Mouse (Mus musculus): Measurements from ENCODE around the gene Ranbp9. TPM values are rescaled to one million over a fixed set of nuclear protein-coding genes. Genes with fewer than 3 reads are reported as not detected.
A peak's percentile ranks its signal among the peaks of the same experiment; 100 is the strongest.

Gene Ranbp9
- total and polyA plus RNA-seq, 2 experiments from 2014 or later: 9.6 to 67.1 TPM

DNA sequence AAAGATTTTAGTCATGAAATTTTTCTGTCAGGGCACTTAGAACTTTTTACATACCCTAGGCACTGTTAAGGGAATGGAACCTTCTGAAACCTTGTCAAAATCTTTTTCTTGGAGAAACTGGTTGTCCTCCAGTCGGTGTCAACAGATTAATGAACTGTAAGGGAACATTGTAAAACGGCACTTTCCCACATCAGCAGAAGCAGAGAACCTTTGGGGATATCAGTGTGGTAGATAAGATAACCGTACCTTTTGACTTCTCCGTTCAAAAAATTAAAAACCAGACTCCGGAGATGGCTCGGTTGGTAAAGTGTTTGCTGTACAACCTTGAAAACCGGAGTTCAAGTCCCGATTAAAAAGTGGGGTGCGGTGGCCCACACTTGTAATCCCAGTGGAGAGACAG, 1.7 kb upstream of the Ranbp9 start:
- no peak for TF ChIP-seq CTCF (IDR thresholded peaks at IDR 0.05; ENCODE audit: low read depth)
- DNase-seq (ENCODE audit: low spot score) (no peak), ATAC-seq (no peak)
- H3K9me3 ChIP-seq (ENCODE audit: low read length): no peaks in the 10 kb centered on the region
- no peaks in the 10 kb centered on the region for H3K36me3 ChIP-seq (ENCODE audit: insufficient read depth, low read length)
- H3K27me3 ChIP-seq (ENCODE audit: insufficient read depth, low read length): no peaks in the 10 kb centered on the region
- WGBS: 97% methylated on average over 9 of the region's 9 CpGs
- H3K4me1 ChIP-seq (ENCODE audit: insufficient read depth, low read length): 0 out of 2 replicates have a peak, but pooled peaks cover 3% of the 10 kb centered on the region
- no peak overlapping the region for H3K9ac ChIP-seq (replicated peaks; ENCODE audit: low read length)
- no peak overlapping the region for H3K4me3 ChIP-seq (ENCODE audit: low read length)
- H3K27ac ChIP-seq: no peak overlapping the region
- no peak overlapping the region for H3K4me2 ChIP-seq (ENCODE audit: low read depth, low read length)

DNA sequence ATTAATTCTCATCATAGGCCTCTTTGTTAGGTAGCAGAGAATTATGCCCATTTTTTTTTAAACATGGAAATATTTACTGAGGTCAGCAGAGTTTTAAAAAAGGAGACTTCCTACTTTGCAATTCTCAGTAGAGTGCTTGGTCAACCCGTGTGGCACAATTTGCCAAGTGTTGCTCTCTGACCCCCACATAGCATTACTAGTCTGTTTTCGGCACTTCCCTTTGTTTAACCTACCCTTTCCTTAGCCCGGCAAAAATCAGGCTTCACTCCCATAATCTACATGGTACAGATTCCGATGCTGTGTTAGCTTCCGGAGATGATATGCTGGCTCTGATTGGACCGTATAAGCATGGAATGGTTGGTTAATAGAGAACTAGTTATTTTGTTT, 770 bp upstream of the Ranbp9 start:
- Histone ChIP-seq H3K9ac (replicated peaks; ENCODE audit: low read length) (peak overlapping the region; percentile 96), H3K27me3 (ENCODE audit: insufficient read depth, low read length) (no peaks in the 10 kb centered on the region), H3K27ac (peak overlapping the region; percentile 99), H3K36me3 (ENCODE audit: insufficient read depth, low read length) (no peaks in the 10 kb centered on the region), H3K9me3 (ENCODE audit: low read length) (no peaks in the 10 kb centered on the region), H3K4me3 (ENCODE audit: low read length) (peak overlapping the region; percentile 94), H3K4me2 (ENCODE audit: low read depth, low read length) (peak overlapping the region; percentile 84), H3K4me1 (ENCODE audit: insufficient read depth, low read length) (0 out of 2 replicates have a peak, but pooled peaks cover 3% of the 10 kb centered on the region)
- WGBS: 33% methylated on average over 6 of the region's 6 CpGs
- ATAC-seq (0 out of 2 replicates have a peak, but pooled peaks have one; percentile 8), DNase-seq (ENCODE audit: low spot score) (peak; percentile 10)
- no peak for TF ChIP-seq CTCF (IDR thresholded peaks at IDR 0.05; ENCODE audit: low read depth)

DNA sequence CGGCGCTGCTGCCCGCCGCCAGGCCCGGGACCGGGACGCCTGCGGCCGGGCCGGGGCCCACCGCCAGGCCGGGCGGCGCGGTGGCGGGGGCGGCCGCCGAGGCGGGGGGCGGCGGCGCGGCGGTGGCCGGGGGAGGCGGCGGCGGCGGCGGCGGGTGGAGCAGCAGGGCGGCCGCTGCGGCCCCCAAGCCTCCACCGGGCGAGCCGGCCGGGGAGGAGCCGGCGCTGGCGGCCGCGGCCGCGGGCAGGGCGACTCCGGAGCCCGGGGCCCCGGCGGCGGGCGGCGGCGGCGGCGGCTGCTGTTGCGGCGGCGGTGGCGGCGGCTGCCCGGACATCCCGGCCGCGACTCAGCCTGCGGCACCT, 506 bp downstream of the Ranbp9 start:
- DNase-seq (ENCODE audit: low spot score) (no peak), ATAC-seq (peak; percentile 44)
- WGBS: 0% methylated on average over 6 of the region's 67 CpGs
- Histone ChIP-seq H3K4me3 (ENCODE audit: low read length) (peak overlapping the region; percentile 94), H3K4me1 (ENCODE audit: insufficient read depth, low read length) (peaks cover 8% of the 10 kb centered on the region; the same call in 1 of the 2 replicates), H3K27ac (peak overlapping the region; percentile 99), H3K9ac (replicated peaks; ENCODE audit: low read length) (peak overlapping the region; percentile 96), H3K4me2 (ENCODE audit: low read depth, low read length) (peak overlapping the region; percentile 84), H3K36me3 (ENCODE audit: insufficient read depth, low read length) (no peaks in the 10 kb centered on the region), H3K9me3 (ENCODE audit: low read length) (no peaks in the 10 kb centered on the region), H3K27me3 (ENCODE audit: insufficient read depth, low read length) (no peaks in the 10 kb centered on the region)
- no peak for TF ChIP-seq CTCF (IDR thresholded peaks at IDR 0.05; ENCODE audit: low read depth)

DNA sequence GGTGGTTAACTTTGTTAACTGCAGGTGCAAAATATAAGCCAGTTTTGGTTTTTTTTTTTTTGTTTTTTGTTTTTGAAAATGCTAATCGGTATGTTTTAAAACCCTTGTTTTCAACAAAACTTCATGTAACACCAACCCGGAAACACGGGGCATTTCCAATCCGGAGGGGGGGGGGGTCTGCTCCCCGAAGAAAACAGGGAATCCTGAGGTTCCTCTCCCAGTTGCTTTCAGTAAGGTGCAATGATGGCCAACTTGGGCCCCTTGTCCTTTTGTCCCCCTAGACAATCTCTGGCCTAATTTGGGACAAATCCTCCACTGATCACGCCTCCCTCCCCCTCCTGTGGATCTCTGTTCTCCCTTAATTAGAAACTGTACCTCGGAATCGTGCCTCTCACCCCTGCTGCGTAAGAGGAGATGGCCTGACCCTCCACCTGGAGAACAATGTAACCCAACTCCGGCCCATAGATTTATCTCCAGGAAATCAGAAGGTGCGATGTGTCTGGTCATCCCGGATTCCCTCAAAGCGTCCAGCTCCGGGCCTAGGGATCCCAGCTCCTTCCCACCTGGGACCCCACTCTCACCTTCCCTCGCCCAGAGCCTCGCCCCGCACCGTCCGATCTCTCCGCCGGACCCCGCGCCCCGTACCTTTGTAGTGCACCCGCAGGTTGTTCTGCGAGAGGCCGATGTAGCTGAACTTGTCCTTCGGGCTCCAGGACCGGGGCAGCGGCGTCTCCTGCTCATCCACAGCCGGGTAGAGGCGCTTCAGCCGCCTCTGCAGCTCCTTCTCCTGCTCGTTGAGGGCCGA, 1.1 kb downstream of the Ranbp9 start:
- H3K9me3 ChIP-seq (ENCODE audit: low read length): no peaks in the 10 kb centered on the region
- H3K36me3 ChIP-seq (ENCODE audit: insufficient read depth, low read length): no peaks in the 10 kb centered on the region
- H3K4me2 ChIP-seq (ENCODE audit: low read depth, low read length): peak overlapping the region; percentile 84
- peaks cover 8% of the 10 kb centered on the region; the same call in 1 of the 2 replicates for H3K4me1 ChIP-seq (ENCODE audit: insufficient read depth, low read length)
- peak overlapping the region; percentile 94 for H3K4me3 ChIP-seq (ENCODE audit: low read length)
- no peaks in the 10 kb centered on the region for H3K27me3 ChIP-seq (ENCODE audit: insufficient read depth, low read length)
- DNase-seq (ENCODE audit: low spot score): peak; percentile 47
- 0 out of 2 replicates have a peak, but pooled peaks have one; percentile 11 for ATAC-seq
- no peak for TF ChIP-seq CTCF (IDR thresholded peaks at IDR 0.05; ENCODE audit: low read depth)
- WGBS: under 1% methylated on average over 35 of the region's 36 CpGs
- peak overlapping the region; percentile 96 for H3K9ac ChIP-seq (replicated peaks; ENCODE audit: low read length)
- peak overlapping the region; percentile 99 for H3K27ac ChIP-seq

DNA sequence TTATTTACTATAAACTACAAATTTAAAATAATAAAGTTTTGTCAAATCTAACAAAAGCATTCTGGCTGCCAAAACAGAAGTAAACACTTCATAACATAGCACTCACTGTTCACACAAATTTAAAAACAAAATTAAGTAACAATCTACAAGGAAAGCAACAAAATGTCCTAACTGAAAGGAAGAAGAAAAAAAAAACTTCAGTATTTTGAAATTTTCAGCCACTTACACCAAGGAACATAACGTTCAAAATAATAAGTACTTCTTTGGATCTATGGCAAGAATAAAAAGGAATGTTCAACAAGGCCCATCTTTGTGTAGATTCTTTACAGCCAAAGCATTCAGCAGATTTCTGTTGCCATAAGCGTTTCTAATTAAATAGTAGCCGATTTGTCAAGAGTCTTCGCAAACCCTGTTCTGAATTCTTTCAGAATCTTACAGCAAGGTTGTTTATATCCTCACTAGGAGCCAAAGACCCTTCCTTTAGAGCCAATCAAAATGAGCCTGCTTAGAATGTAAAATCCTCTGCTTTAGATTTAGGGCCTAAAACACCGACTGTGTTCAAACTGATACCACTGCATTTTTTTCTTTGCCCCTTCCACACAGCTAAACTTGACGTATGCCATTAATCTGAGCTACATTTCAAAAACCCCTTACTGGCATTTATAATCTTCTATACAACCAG, 1.9 kb downstream of the Ranbp9 start:
- DNase-seq (ENCODE audit: low spot score) (peak; percentile 33), ATAC-seq (no peak)
- no peak for TF ChIP-seq CTCF (IDR thresholded peaks at IDR 0.05; ENCODE audit: low read depth)
- 2% methylated on average over 6 of the region's 6 CpGs for WGBS
- Histone ChIP-seq H3K4me3 (ENCODE audit: low read length) (peak overlapping the region; percentile 94), H3K4me1 (ENCODE audit: insufficient read depth, low read length) (peaks cover 9% of the 10 kb centered on the region; the same call in 1 of the 2 replicates), H3K9ac (replicated peaks; ENCODE audit: low read length) (peak overlapping the region; percentile 96), H3K36me3 (ENCODE audit: insufficient read depth, low read length) (no peaks in the 10 kb centered on the region), H3K27ac (0 out of 2 replicates have a peak overlapping the region, but pooled peaks have one; percentile 99), H3K27me3 (ENCODE audit: insufficient read depth, low read length) (no peaks in the 10 kb centered on the region), H3K4me2 (ENCODE audit: low read depth, low read length) (peak overlapping the region; percentile 84), H3K9me3 (ENCODE audit: low read length) (no peaks in the 10 kb centered on the region)

DNA sequence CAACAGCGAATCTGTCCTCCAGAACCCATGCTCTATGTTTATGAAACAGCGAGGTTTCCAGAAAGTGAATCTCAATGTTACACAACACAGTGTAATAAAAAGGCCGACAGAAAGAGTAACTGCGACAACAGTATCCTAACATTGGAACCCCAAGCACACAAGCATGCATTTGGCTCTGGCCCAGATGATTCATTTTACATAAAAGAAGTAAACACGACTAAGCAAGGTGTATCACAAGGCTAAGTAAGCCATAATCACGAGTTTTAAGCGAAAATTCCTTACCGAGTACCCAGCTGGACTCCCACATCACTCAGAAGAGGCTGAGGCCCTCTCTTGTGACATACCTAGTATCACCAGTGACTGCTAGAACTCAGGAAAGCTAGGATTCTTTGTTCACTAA, 2.5 kb downstream of the Ranbp9 start:
- Histone ChIP-seq H3K4me1 (ENCODE audit: insufficient read depth, low read length) (peaks cover 11% of the 10 kb centered on the region; the same call in 1 of the 2 replicates), H3K4me3 (ENCODE audit: low read length) (peak overlapping the region; percentile 94), H3K9ac (replicated peaks; ENCODE audit: low read length) (peak overlapping the region; percentile 41), H3K9me3 (ENCODE audit: low read length) (no peaks in the 10 kb centered on the region), H3K27ac (peak overlapping the region; percentile 45; the same call in 1 of the 2 replicates), H3K4me2 (ENCODE audit: low read depth, low read length) (peak overlapping the region; percentile 84), H3K27me3 (ENCODE audit: insufficient read depth, low read length) (no peaks in the 10 kb centered on the region), H3K36me3 (ENCODE audit: insufficient read depth, low read length) (no peaks in the 10 kb centered on the region)
- no peak for ATAC-seq
- DNase-seq (ENCODE audit: low spot score): peak; percentile 31
- WGBS: 10% methylated on average over 8 of the region's 8 CpGs
- no peak for TF ChIP-seq CTCF (IDR thresholded peaks at IDR 0.05; ENCODE audit: low read depth)

Data from hindbrain, postnatal 0 days (tissue).